Mouse (Mus musculus) spleen, postnatal 4 days (tissue): Measurements from ENCODE around the gene Dmgdh.

Experiments used
- DNase-seq, 2 experiments: peaks; one replicate each; pipeline ENCODE4 v3.0.0; 2022; ENCODE audit warnings: low spot score in 2 of 2

Gene Dmgdh

DNA sequence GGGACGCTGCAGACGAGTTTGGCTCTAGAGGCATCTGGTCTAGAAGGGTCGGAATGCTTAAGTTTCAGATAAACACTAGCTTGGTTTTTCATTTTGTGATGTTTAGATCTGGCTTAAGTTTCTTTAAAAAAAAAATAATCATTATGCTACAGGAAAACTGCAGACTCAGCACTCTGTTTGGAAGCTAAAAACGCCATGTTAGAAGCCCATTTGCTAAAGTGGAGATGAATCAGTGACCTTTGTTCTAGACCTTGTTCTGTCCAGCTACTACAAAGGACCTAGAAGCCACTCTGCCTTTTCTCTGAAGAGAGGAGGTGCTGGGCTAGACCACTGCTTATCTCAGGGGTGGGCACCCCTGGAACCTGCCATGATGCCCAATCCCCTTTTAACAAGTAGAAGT, 36.1 kb downstream of the Dmgdh start:
- DNase-seq, result no peak

DNA sequence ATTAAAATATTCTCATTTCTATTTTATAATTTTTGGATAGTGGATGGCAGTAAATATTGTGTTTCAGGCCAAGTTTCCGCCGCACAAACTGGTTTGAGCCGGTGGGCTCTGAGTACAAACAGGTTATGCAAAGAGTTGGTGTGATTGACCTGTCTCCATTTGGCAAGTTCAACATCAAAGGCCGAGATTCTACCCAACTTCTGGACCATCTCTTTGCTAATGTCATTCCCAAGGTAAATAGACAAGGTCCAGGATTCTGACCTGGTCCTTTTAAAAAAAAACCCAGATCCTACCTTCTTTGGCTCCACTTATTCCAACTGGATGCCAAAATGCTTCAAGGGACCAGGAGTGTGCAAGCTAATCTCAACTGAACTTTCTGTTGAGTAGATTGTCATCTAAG, 37.0 kb downstream of the Dmgdh start:
- DNase-seq, result no peak

- DNase-seq, result no peak
Observed at GRCm38 (mm10) chr13:93712362-93712761, 38.1 kb downstream of the Dmgdh start.

DNA sequence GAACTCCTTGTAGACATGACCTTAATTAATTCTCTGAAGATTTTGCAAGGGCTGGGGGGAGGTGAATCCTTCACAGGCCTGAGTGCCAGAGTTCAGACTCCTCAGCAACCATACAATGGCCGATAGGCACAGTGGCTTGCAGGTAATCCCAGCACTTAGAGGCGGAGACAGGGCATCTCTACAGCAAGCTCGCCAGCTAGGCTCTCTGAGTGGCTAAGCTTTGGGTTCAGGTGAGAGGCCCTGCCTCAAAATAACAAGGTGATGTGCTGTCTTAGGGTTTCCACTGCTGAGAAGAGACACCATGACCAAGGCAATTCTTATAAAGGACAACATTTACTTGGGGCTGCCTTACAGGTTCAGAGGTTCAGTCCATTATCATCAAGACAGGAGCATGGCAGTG, 39.6 kb downstream of the Dmgdh start:
- DNase-seq, result no peak

DNA sequence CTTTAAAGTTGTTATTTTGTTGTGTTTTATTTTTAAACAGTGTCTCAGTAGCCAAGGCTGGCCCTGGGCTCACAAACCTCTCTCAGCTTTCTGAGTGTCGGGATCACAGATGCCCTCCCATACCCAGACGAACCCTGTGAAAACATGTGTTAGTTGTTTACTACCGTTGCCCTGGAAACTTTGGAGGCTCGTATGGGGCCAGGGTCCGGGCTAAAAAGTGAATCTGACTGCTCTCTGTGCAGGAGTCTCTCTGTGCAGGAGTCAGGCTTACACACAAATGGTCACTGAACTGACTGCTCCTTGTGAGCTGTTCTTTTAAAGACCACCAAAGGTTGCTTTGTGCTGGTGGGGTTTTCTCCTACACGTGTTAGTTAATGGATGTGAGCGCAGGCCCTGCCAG, 42.9 kb downstream of the Dmgdh start:
- DNase-seq, result no peak

GRCm38 (mm10) chr13:93718948-93719347, 44.7 kb downstream of the Dmgdh start:
- DNase-seq, result peak; percentile 25 to 79

DNA sequence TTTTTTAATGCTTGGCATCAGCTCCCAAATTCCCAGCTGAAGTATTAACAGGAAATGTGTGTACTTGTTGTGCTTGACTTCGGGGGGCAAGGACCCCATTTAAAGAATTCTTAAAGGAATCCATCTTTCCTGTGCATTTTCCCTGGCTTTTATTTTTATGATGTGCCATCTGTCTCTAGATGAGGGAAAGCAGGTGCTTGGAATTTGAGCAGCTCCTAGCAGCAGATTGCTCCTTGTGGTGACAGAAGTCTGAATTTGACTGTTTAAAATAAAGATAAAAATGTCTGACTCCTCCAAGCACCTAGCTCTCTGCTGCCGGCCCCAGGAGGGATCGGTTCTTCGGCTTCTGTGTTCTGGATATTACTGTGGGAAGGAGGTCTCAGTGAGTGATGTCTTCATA, 47.7 kb downstream of the Dmgdh start:
- no peak for DNase-seq

- no peak for DNase-seq
Observed at GRCm38 (mm10) chr13:93723455-93723854, 49.2 kb downstream of the Dmgdh start.

GRCm38 (mm10) chr13:93724206-93724605, 50.0 kb downstream of the Dmgdh start:
- DNase-seq, result no peak

- DNase-seq, result no peak
Observed at GRCm38 (mm10) chr13:93735131-93735636, 61.0 kb downstream of the Dmgdh start.

- no peak for DNase-seq
Observed at GRCm38 (mm10) chr13:93744118-93744517, 69.9 kb downstream of the Dmgdh start.

- DNase-seq, result no peak
Observed at GRCm38 (mm10) chr13:93752597-93753400, 78.6 kb downstream of the Dmgdh start.

DNA sequence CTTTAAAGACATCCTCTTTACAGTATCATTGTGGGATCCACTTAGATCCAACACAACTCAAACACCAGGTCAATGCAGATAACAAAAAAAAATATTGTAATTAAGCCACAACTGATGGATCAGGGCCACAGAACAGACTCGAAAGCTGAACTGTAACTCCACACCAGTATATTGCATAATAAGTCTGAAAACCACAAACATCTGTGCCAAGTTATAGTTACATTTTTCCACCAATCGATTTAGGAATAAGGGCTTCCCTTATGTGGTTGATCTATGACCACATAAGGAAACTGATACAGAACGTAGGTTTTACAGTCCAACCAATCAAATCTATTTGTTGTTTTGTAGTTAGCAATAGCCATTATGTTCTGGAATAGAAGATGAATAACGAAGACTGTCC, 80.9 kb downstream of the Dmgdh start:
- no peak for DNase-seq

GRCm38 (mm10) chr13:93756674-93757073, 82.4 kb downstream of the Dmgdh start:
- DNase-seq, result peak in 1 of 2 experiments; percentile 15

GRCm38 (mm10) chr13:93757514-93757913, 83.3 kb downstream of the Dmgdh start:
- DNase-seq, result peak in 1 of 2 experiments; percentile 54

GRCm38 (mm10) chr13:93758149-93758898, 84.1 kb downstream of the Dmgdh start:
- DNase-seq, result peak in 1 of 2 experiments; percentile 41

GRCm38 (mm10) chr13:93761831-93762230, 87.6 kb downstream of the Dmgdh start:
- DNase-seq, result no peak

DNA sequence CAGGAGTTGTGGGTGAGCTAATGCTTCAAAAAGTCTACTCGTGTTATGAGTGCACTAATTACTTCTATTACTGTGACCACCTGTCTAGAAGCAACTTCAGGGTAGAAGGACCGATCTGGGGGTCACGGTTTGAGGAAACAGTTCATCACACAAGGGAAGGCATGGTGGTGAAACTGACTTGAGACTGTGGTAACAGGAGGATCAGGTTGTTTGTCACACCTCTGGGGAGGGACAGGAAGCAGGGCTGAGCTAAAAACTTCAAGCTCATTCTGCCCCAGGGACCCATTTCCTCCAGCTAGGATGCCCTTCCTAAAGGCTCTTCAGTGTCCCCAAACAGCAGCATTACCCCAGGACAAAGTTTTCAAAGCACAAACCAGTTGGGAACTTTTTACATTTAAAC, 88.6 kb downstream of the Dmgdh start:
- DNase-seq, result peak in 1 of 2 experiments; percentile 33

- peak in 1 of 2 experiments; percentile 46 for DNase-seq
Observed at GRCm38 (mm10) chr13:93764321-93764973, 90.2 kb downstream of the Dmgdh start.

GRCm38 (mm10) chr13:93771031-93771587, 96.9 kb downstream of the Dmgdh start:
- DNase-seq, result no peak

DNA sequence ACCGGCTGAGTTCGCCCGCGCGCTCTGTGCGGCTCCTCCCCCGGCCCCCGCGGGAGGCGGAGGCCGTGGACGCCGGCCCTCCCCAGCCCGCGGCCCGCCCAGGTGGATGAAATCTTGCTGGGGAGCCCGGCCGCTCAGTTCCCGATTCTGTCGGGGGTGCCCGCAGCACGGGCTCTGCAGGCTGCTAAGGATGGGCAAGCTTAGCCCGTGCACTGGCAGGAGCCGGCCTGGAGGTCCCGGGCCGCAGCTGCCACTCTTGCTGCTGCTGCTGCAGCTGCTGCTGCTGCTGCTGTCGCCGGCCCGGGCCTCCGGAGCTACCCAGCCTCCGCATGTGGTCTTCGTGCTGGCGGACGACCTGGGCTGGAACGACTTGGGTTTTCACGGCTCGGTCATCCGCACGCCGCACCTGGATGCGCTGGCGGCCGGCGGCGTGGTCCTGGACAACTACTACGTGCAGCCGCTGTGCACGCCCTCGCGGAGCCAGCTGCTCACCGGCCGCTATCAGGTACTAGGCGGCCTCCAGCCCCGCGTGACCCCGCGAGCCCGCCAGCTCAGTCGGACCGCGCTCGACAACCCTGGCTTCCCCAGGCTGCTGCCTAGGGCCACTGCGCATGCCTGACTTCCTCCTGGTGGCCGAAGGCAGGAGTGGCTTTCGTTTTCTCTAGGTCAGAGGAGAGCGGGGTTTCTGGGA, 97.5 kb downstream of the Dmgdh start, which contains the start of gene Arsb:
Gene Arsb, plus strand, starts transcription at position 43 of the 691 bp plus-strand sequence.
- peak; percentile 80 to 91 for DNase-seq
